Mouse (Mus musculus): Measurements from ENCODE around the gene Kcnj8. TPM values are rescaled to one million over a fixed set of nuclear protein-coding genes. Genes with fewer than 3 reads are reported as not detected.

Gene Kcnj8
- polyA plus RNA-seq, 2 experiments = 9.7 to 11.3 TPM

GRCm38 (mm10) chr6:142542082-142542799, 29.2 kb downstream of the Kcnj8 start:
- H3K4me2 ChIP-seq (replicated peaks; ENCODE audit: low read depth, low read length, severe bottlenecking) = no peak overlapping the region
- 62% methylated on average over 8 of the region's 8 CpGs for WGBS
- no peaks in the 10 kb centered on the region for H3K27me3 ChIP-seq (ENCODE audit: control insufficient read depth, insufficient read depth, low read length)
- no peak overlapping the region for H3K4me3 ChIP-seq (replicated peaks; ENCODE audit: low read length)
- no peak for TF ChIP-seq POLR2A (IDR thresholded peaks at IDR 0.05; ENCODE audit: borderline replicate concordance, extremely low read depth, insufficient read depth, insufficient read length)
- DNase-seq (ENCODE audit: low spot score) = no peak
- no peak overlapping the region for H3K27ac ChIP-seq (replicated peaks; ENCODE audit: low read depth, low read length)
- ATAC-seq (ENCODE audit: low FRiP score, low read depth) = no peak; the same call in 1 of the 2 replicates
- H3K36me3 ChIP-seq (ENCODE audit: control insufficient read depth, insufficient read depth, low read length) = no peaks in the 10 kb centered on the region
- no peaks in the 10 kb centered on the region; the same call in 1 of the 2 replicates for H3K4me1 ChIP-seq (ENCODE audit: control insufficient read depth, insufficient read depth, low read length)
- H3K9me3 ChIP-seq (ENCODE audit: control insufficient read depth, low read length) = no peaks in the 10 kb centered on the region
- no peak overlapping the region for H3K9ac ChIP-seq (ENCODE audit: low read depth, low read length, severe bottlenecking)

- 88% methylated on average over 10 of the region's 10 CpGs for WGBS
- H3K4me1 ChIP-seq (ENCODE audit: control insufficient read depth, insufficient read depth, low read length) = no peaks in the 10 kb centered on the region; the same call in 1 of the 2 replicates
- no peaks in the 10 kb centered on the region for H3K9me3 ChIP-seq (ENCODE audit: control insufficient read depth, low read length)
- H3K4me3 ChIP-seq (replicated peaks; ENCODE audit: low read length) = no peak overlapping the region
- no peak overlapping the region for H3K4me2 ChIP-seq (replicated peaks; ENCODE audit: low read depth, low read length, severe bottlenecking)
- TF ChIP-seq POLR2A (IDR thresholded peaks at IDR 0.05; ENCODE audit: borderline replicate concordance, extremely low read depth, insufficient read depth, insufficient read length) = no peak
- DNase-seq (ENCODE audit: low spot score) (no peak), ATAC-seq (ENCODE audit: low FRiP score, low read depth) (no peak)
- H3K9ac ChIP-seq (ENCODE audit: low read depth, low read length, severe bottlenecking) = no peak overlapping the region
- H3K36me3 ChIP-seq (ENCODE audit: control insufficient read depth, insufficient read depth, low read length) = no peaks in the 10 kb centered on the region
- no peak overlapping the region for H3K27ac ChIP-seq (replicated peaks; ENCODE audit: low read depth, low read length)
- H3K27me3 ChIP-seq (ENCODE audit: control insufficient read depth, insufficient read depth, low read length) = no peaks in the 10 kb centered on the region
Observed at GRCm38 (mm10) chr6:142540561-142541160, 30.8 kb downstream of the Kcnj8 start.

DNA sequence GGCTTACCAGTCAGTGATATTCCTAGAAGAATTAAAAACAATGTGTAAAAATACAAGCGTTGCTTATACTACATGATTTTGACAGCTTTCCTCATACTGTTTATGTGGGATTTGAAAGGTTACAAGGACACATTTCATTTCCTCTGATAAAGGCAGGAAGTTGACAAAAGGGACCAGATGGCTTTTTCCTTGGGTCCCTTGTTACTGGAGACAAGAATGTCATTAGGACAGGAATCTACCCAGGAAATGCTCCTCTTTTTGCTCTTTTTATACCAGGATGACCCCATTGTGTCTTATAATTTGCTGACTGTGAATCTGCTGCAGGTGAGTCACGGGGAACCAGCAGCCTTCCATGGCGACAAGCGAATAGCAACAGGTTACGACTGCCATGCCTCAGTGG, 31.3 kb downstream of the Kcnj8 start:
- ATAC-seq (ENCODE audit: low FRiP score, low read depth) (no peak), DNase-seq (ENCODE audit: low spot score) (no peak)
- Histone ChIP-seq H3K4me3 (replicated peaks; ENCODE audit: low read length) (no peak overlapping the region), H3K36me3 (ENCODE audit: control insufficient read depth, insufficient read depth, low read length) (no peaks in the 10 kb centered on the region), H3K27me3 (ENCODE audit: control insufficient read depth, insufficient read depth, low read length) (no peaks in the 10 kb centered on the region), H3K9me3 (ENCODE audit: control insufficient read depth, low read length) (no peaks in the 10 kb centered on the region), H3K4me2 (replicated peaks; ENCODE audit: low read depth, low read length, severe bottlenecking) (no peak overlapping the region), H3K4me1 (ENCODE audit: control insufficient read depth, insufficient read depth, low read length) (no peaks in the 10 kb centered on the region; the same call in 1 of the 2 replicates), H3K9ac (ENCODE audit: low read depth, low read length, severe bottlenecking) (no peak overlapping the region), H3K27ac (replicated peaks; ENCODE audit: low read depth, low read length) (no peak overlapping the region)
- 92% methylated on average over 5 of the region's 5 CpGs for WGBS
- TF ChIP-seq POLR2A (IDR thresholded peaks at IDR 0.05; ENCODE audit: borderline replicate concordance, extremely low read depth, insufficient read depth, insufficient read length) = no peak

GRCm38 (mm10) chr6:142538503-142538902, 32.9 kb downstream of the Kcnj8 start:
- no peak for TF ChIP-seq POLR2A (IDR thresholded peaks at IDR 0.05; ENCODE audit: borderline replicate concordance, extremely low read depth, insufficient read depth, insufficient read length)
- Histone ChIP-seq H3K27me3 (ENCODE audit: control insufficient read depth, insufficient read depth, low read length) (no peaks in the 10 kb centered on the region), H3K4me3 (replicated peaks; ENCODE audit: low read length) (no peak overlapping the region), H3K36me3 (ENCODE audit: control insufficient read depth, insufficient read depth, low read length) (no peaks in the 10 kb centered on the region), H3K4me1 (ENCODE audit: control insufficient read depth, insufficient read depth, low read length) (no peaks in the 10 kb centered on the region), H3K27ac (replicated peaks; ENCODE audit: low read depth, low read length) (no peak overlapping the region), H3K9me3 (ENCODE audit: control insufficient read depth, low read length) (no peaks in the 10 kb centered on the region), H3K9ac (ENCODE audit: low read depth, low read length, severe bottlenecking) (no peak overlapping the region), H3K4me2 (replicated peaks; ENCODE audit: low read depth, low read length, severe bottlenecking) (no peak overlapping the region)
- 84% methylated on average over 17 of the region's 17 CpGs for WGBS
- no peak for ATAC-seq (ENCODE audit: low FRiP score, low read depth)
- DNase-seq (ENCODE audit: low spot score) = no peak

DNA sequence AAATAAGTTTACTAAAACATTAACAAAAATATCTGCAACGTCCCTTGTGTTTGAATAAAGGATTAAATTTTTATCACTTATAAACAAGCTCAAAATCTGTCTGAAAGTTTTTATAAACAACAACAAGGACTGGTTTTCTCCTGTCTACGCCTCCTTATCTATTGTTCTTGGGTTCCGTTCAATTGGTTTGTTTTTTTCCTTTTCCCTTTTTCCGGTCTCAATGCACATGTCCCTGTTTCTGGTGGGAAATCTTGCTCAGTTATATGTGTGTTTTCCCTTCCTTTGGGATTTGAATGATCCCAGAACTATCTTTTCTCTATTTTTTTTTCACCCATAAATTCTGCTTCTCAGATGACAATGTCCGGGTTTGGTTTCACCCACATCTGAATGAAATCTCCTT, 38.0 kb downstream of the Kcnj8 start:
- Histone ChIP-seq H3K27me3 (ENCODE audit: control insufficient read depth, insufficient read depth, low read length) (no peaks in the 10 kb centered on the region), H3K9me3 (ENCODE audit: control insufficient read depth, low read length) (no peaks in the 10 kb centered on the region), H3K4me1 (ENCODE audit: control insufficient read depth, insufficient read depth, low read length) (no peaks in the 10 kb centered on the region), H3K27ac (replicated peaks; ENCODE audit: low read depth, low read length) (no peak overlapping the region), H3K36me3 (ENCODE audit: control insufficient read depth, insufficient read depth, low read length) (no peaks in the 10 kb centered on the region), H3K4me3 (replicated peaks; ENCODE audit: low read length) (no peak overlapping the region), H3K4me2 (replicated peaks; ENCODE audit: low read depth, low read length, severe bottlenecking) (no peak overlapping the region), H3K9ac (ENCODE audit: low read depth, low read length, severe bottlenecking) (no peak overlapping the region)
- ATAC-seq (ENCODE audit: low FRiP score, low read depth) (no peak), DNase-seq (ENCODE audit: low spot score) (no peak)
- 72% methylated on average over 5 of the region's 5 CpGs for WGBS
- TF ChIP-seq POLR2A (IDR thresholded peaks at IDR 0.05; ENCODE audit: borderline replicate concordance, extremely low read depth, insufficient read depth, insufficient read length) = no peak

Measured in limb, embryonic 14.5 days (tissue).